Comparison of ENCODE assay signal across 15 mouse cellular contexts in the genomic region with DNA sequence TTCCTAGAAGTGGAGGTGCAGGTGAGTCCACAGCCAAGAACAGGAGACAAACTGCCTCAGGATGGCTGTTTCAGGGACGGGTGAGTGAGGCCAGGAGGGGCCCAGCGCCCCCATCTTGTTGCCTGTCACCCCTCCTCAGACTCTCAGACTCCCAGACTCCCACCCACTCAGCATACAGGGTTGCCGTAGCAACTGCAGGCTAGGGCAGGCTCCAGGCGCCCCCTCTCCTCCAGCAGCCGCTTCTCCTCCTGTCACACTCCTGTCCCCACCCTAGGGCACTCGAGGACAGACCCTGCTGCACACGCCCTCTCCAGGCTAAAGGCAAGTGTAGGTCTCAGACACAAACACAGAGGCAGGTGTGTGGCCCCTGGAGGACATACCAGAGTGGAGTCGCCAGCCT. TPM values are rescaled to one million over a fixed set of nuclear protein-coding genes. Genes with fewer than 3 reads are reported as not detected.
DNase-seq lines count a peak whose midpoint lies in the region; ATAC-seq lines count a peak whose summit lies in the region.
"Had no signal": no experiment of that assay in that cellular context is flagged by ENCODE, and none has a peak within 500 bp of the region (broad histone marks: within the 10 kb centered on the region; RNA-seq: fewer than 3 reads in every experiment).

No protein-coding gene starts in this region.

- no peaks in the 10 kb centered on the region for H3K36me3 ChIP-seq in heart, embryonic 11.5 days (ENCODE audit: control insufficient read depth, insufficient read depth, low read length)
- H3K36me3 ChIP-seq in midbrain, embryonic 11.5 days (ENCODE audit: control insufficient read depth, insufficient read depth, low read length), result no peaks in the 10 kb centered on the region; the same call in 1 of the 2 replicates
- peaks cover 7% of the 10 kb centered on the region; the same call in 1 of the 2 replicates for H3K36me3 ChIP-seq in midbrain, embryonic 10.5 days
- H3K36me3 ChIP-seq in forebrain, embryonic 14.5 days (ENCODE audit: control insufficient read depth, insufficient read depth, low read length), result peaks cover 9% of the 10 kb centered on the region; the same call in 1 of the 2 replicates
- H3K36me3 ChIP-seq: hindbrain, embryonic 15.5 days had no signal

- no peak overlapping the region for H3K4me3 ChIP-seq in heart, embryonic 11.5 days (ENCODE audit: low read depth, low read length)
- H3K4me3 ChIP-seq in midbrain, embryonic 11.5 days (ENCODE audit: low read depth, low read length), result no peak overlapping the region
- no peak overlapping the region for H3K4me3 ChIP-seq in midbrain, embryonic 10.5 days
- H3K4me3 ChIP-seq in forebrain, embryonic 14.5 days (ENCODE audit: low read depth, low read length), result no peak overlapping the region
- H3K4me3 ChIP-seq: embryonic facial prominence, embryonic 12.5 days; hindbrain, embryonic 15.5 days; limb, embryonic 15.5 days had no signal

- H3K9ac ChIP-seq in heart, embryonic 11.5 days (ENCODE audit: low read depth, low read length), result no peak overlapping the region
- no peak overlapping the region for H3K9ac ChIP-seq in midbrain, embryonic 11.5 days (ENCODE audit: low read length)
- H3K9ac ChIP-seq in forebrain, embryonic 14.5 days (ENCODE audit: low read length), result peak overlapping the region; percentile 41; the same call in 1 of the 2 replicates
- H3K9ac ChIP-seq: embryonic facial prominence, embryonic 12.5 days; hindbrain, embryonic 15.5 days; limb, embryonic 15.5 days had no signal

- intact Hi-C loops in heart, postnatal 14 days (cut with DNase I), result no loop called here

- H3K4me1 ChIP-seq in heart, embryonic 11.5 days (ENCODE audit: control insufficient read depth, insufficient read depth, low read length), result peaks cover 47% of the 10 kb centered on the region
- peaks cover 4% of the 10 kb centered on the region for H3K4me1 ChIP-seq in midbrain, embryonic 11.5 days (ENCODE audit: control insufficient read depth, insufficient read depth, low read length)
- H3K4me1 ChIP-seq in midbrain, embryonic 10.5 days, result peaks cover 20% of the 10 kb centered on the region
- H3K4me1 ChIP-seq in forebrain, embryonic 14.5 days (ENCODE audit: control insufficient read depth, insufficient read depth, low read length), result peaks cover 5% of the 10 kb centered on the region; the same call in 1 of the 2 replicates

- DNase-seq in heart, postnatal 14 days, result no peak
- no peak for DNase-seq in midbrain, embryonic 11.5 days (ENCODE audit: low spot score, missing footprints)
- DNase-seq in midbrain, embryonic 10.5 days (ENCODE audit: low spot score), result no peak
- DNase-seq in forebrain, embryonic 14.5 days (ENCODE audit: low spot score), result no peak
- DNase-seq in layer of hippocampus, postnatal 10 days (ENCODE audit: low spot score in 2 of 2), result peak; percentile 47 to 57
- DNase-seq in urinary bladder, postnatal 10 days (ENCODE audit: low spot score), result no peak
- DNase-seq in adrenal gland, adult 18-20 months (ENCODE audit: low spot score in 2 of 2), result no peak
- DNase-seq: adrenal gland, adult 8-10 months; cerebellum, adult 11-12 months; gastrocnemius, postnatal 25 days; kidney, postnatal 36 days had no signal

- ATAC-seq in heart, embryonic 11.5 days (replicated peaks; ENCODE audit: insufficient number of reproducible peaks, low FRiP score, low TSS enrichment), result 0 out of 2 replicates have a peak, but pooled peaks have one; percentile 7
- ATAC-seq in midbrain, embryonic 11.5 days (ENCODE audit: low FRiP score), result peak; percentile 57; the same call in 1 of the 2 replicates
- no peak; the same call in 1 of the 2 replicates for ATAC-seq in forebrain, embryonic 14.5 days

- no peaks in the 10 kb centered on the region for H3K9me3 ChIP-seq in heart, embryonic 11.5 days (replicated peaks; ENCODE audit: control insufficient read depth, low read length)
- H3K9me3 ChIP-seq in midbrain, embryonic 11.5 days (ENCODE audit: control insufficient read depth, low read length), result no peaks in the 10 kb centered on the region
- no peaks in the 10 kb centered on the region for H3K9me3 ChIP-seq in midbrain, embryonic 10.5 days (replicated peaks)
- H3K9me3 ChIP-seq in forebrain, embryonic 14.5 days (replicated peaks; ENCODE audit: control insufficient read depth, low read length), result no peaks in the 10 kb centered on the region
- H3K9me3 ChIP-seq: embryonic facial prominence, embryonic 12.5 days; hindbrain, embryonic 15.5 days; limb, embryonic 15.5 days had no signal

- H3K4me2 ChIP-seq in heart, embryonic 11.5 days, result no peak overlapping the region
- no peak overlapping the region for H3K4me2 ChIP-seq in midbrain, embryonic 11.5 days
- H3K4me2 ChIP-seq in forebrain, embryonic 14.5 days (ENCODE audit: low read length), result no peak overlapping the region
- H3K4me2 ChIP-seq: embryonic facial prominence, embryonic 12.5 days; hindbrain, embryonic 15.5 days; limb, embryonic 15.5 days had no signal

- 44% methylated on average over 8 of the region's 8 CpGs for WGBS in heart, embryonic 11.5 days (ENCODE audit: insufficient replicate concordance)
- 56% methylated on average over 8 of the region's 8 CpGs for whole genome bisulfite sequencing in midbrain, embryonic 11.5 days
- 55% methylated on average over 8 of the region's 8 CpGs for WGBS in midbrain, embryonic 10.5 days
- 52% methylated on average over 8 of the region's 8 CpGs for WGBS in forebrain, embryonic 14.5 days

- no peak overlapping the region for H3K27ac ChIP-seq in heart, embryonic 11.5 days (ENCODE audit: low read depth, low read length)
- H3K27ac ChIP-seq in midbrain, embryonic 11.5 days (ENCODE audit: low read depth, low read length), result no peak overlapping the region
- H3K27ac ChIP-seq in midbrain, embryonic 10.5 days (replicated peaks), result no peak overlapping the region
- no peak overlapping the region for H3K27ac ChIP-seq in forebrain, embryonic 14.5 days (ENCODE audit: low read depth, low read length)
- H3K27ac ChIP-seq: embryonic facial prominence, embryonic 12.5 days; hindbrain, embryonic 15.5 days; limb, embryonic 15.5 days had no signal

- H3K27me3 ChIP-seq in heart, embryonic 11.5 days (ENCODE audit: control insufficient read depth, insufficient read depth, low read length), result no peaks in the 10 kb centered on the region
- no peaks in the 10 kb centered on the region for H3K27me3 ChIP-seq in midbrain, embryonic 11.5 days (ENCODE audit: control insufficient read depth, insufficient read depth, low read length)
- no peaks in the 10 kb centered on the region for H3K27me3 ChIP-seq in midbrain, embryonic 10.5 days (ENCODE audit: low read depth, poor library complexity, severe bottlenecking)
- H3K27me3 ChIP-seq in forebrain, embryonic 14.5 days (replicated peaks; ENCODE audit: control insufficient read depth, insufficient read depth, low read length), result no peaks in the 10 kb centered on the region
- H3K27me3 ChIP-seq: embryonic facial prominence, embryonic 12.5 days; hindbrain, embryonic 15.5 days; limb, embryonic 15.5 days had no signal

RNA-seq across cellular contexts. Expression of gene Adgrl1, which starts 9.4 kb away (rescaled TPM):
- polyA plus RNA-seq in heart, embryonic 11.5 days (2014; fragmentation: Nextera tagmentation; extraction: Ambion mirVana), result 10.2 and 13.5 TPM in 2 replicates
- total RNA-seq in heart, postnatal 14 days (2021), result 10 to 100 TPM; 21.1 to 21.6 TPM
- polyA plus RNA-seq in midbrain, embryonic 11.5 days (2014; fragmentation: Nextera tagmentation; extraction: Ambion mirVana), result 13.7 and 16.4 TPM in 2 replicates
- 8.6 and 11.3 TPM in 2 replicates for polyA plus RNA-seq in midbrain, embryonic 10.5 days (2016; fragmentation: Nextera tagmentation; extraction: Ambion mirVana)
- 44.4 and 50.9 TPM in 2 replicates for polyA plus RNA-seq in forebrain, embryonic 14.5 days (2014; fragmentation: Nextera tagmentation; extraction: Ambion mirVana)
- total RNA-seq in layer of hippocampus, postnatal 10 days (2021), result 100 to 1,000 TPM; 360 to 379 TPM
- 10 to 100 TPM; 39.6 to 76.0 TPM for total RNA-seq in adrenal gland, adult 18-20 months (2021)

RNA-seq across cellular contexts. Expression of gene Gm10644, which starts 45.7 kb away (rescaled TPM):
- polyA plus RNA-seq in heart, embryonic 11.5 days (2014; fragmentation: Nextera tagmentation; extraction: Ambion mirVana), result 0.58 and 0.76 TPM in 2 replicates
- total RNA-seq in heart, postnatal 14 days (2021), result under 1 TPM; 0.22 to 0.91 TPM
- polyA plus RNA-seq in midbrain, embryonic 11.5 days (2014; fragmentation: Nextera tagmentation; extraction: Ambion mirVana), result 0.61 and 0.81 TPM in 2 replicates
- polyA plus RNA-seq in midbrain, embryonic 10.5 days (2016; fragmentation: Nextera tagmentation; extraction: Ambion mirVana), result 0.94 and 1.0 TPM in 2 replicates
- 0.61 and 0.93 TPM in 2 replicates for polyA plus RNA-seq in forebrain, embryonic 14.5 days (2014; fragmentation: Nextera tagmentation; extraction: Ambion mirVana)
- total RNA-seq in layer of hippocampus, postnatal 10 days (2021), result under 1 TPM; 0.22 to 0.37 TPM
- total RNA-seq in adrenal gland, adult 18-20 months (2021), result 1 to 10 TPM; 1.2 to 1.7 TPM

RNA-seq across cellular contexts. Expression of gene Asf1b, which starts 46.0 kb away (rescaled TPM):
- polyA plus RNA-seq in heart, embryonic 11.5 days (2014; fragmentation: Nextera tagmentation; extraction: Ambion mirVana), result 69.4 and 72.2 TPM in 2 replicates
- 1 to 10 TPM; 2.8 to 4.4 TPM for total RNA-seq in heart, postnatal 14 days (2021)
- polyA plus RNA-seq in midbrain, embryonic 11.5 days (2014; fragmentation: Nextera tagmentation; extraction: Ambion mirVana), result 92.5 and 96.5 TPM in 2 replicates
- polyA plus RNA-seq in midbrain, embryonic 10.5 days (2016; fragmentation: Nextera tagmentation; extraction: Ambion mirVana), result 106 and 115 TPM in 2 replicates
- polyA plus RNA-seq in forebrain, embryonic 14.5 days (2014; fragmentation: Nextera tagmentation; extraction: Ambion mirVana), result 23.8 and 31.6 TPM in 2 replicates
- total RNA-seq in layer of hippocampus, postnatal 10 days (2021), result 1 to 10 TPM; 2.0 to 2.1 TPM
- 1 to 10 TPM; 1.7 to 2.8 TPM for total RNA-seq in adrenal gland, adult 18-20 months (2021)

Comparison
In these comparisons a context has a peak if more than half of its experiments do, and no peak if none do; other contexts are left out.
1. DNase-seq: peak in layer of hippocampus, postnatal 10 days (2 of 2); none in heart, postnatal 14 days (0 of 2), midbrain, embryonic 11.5 days (single experiment), midbrain, embryonic 10.5 days (single experiment), forebrain, embryonic 14.5 days (single experiment), urinary bladder, postnatal 10 days (single experiment) and adrenal gland, adult 18-20 months (0 of 2).